Mouse (Mus musculus) midbrain, embryonic 13.5 days (tissue): ENCODE measurements around the gene Tmed5. TPM values are rescaled to one million over a fixed set of nuclear protein-coding genes. Genes with fewer than 3 reads are reported as not detected.

ENCODE experiments used
- ATAC-seq: fragments of 200-750 bp; cut with Nextera tagmentation; 2 replicates; pipeline ENCODE4 v1.8.0; 2017; ENCODE audit warnings: mild to moderate bottlenecking, moderate TSS enrichment, moderate library complexity
- H3K27ac ChIP-seq: fragments of 300-500 bp; sonication (generic); 2 replicates; pipeline ENCODE4 v1.5.1; 2015; ENCODE audit warnings: inconsistent platforms, mild to moderate bottlenecking, moderate library complexity
- H3K27me3 ChIP-seq: fragments of 300-500 bp; sonication (generic); 2 replicates; pipeline ENCODE4 v1.6.1; 2015; ENCODE audit warnings: mild to moderate bottlenecking, inconsistent platforms
- H3K36me3 ChIP-seq: fragments of 300-500 bp; sonication (generic); 2 replicates; pipeline ENCODE4 v1.6.1; 2015; ENCODE audit warnings: mild to moderate bottlenecking, inconsistent platforms
- H3K4me1 ChIP-seq: fragments of 300-500 bp; sonication (generic); replicated peaks from 2 replicates; pipeline ENCODE4 v1.6.1; 2015; ENCODE audit warnings: inconsistent platforms
- H3K4me2 ChIP-seq: fragments of 300-500 bp; sonication (generic); replicated peaks from 2 replicates; pipeline ENCODE4 v1.6.1; 2015; ENCODE audit warnings: moderate library complexity, mild to moderate bottlenecking, inconsistent platforms
- H3K4me3 ChIP-seq: fragments of 300-500 bp; sonication (generic); replicated peaks from 2 replicates; pipeline ENCODE4 v1.5.1; 2015; ENCODE audit warnings: mild to moderate bottlenecking, inconsistent platforms
- H3K9ac ChIP-seq: fragments of 300-500 bp; sonication (generic); replicated peaks from 2 replicates; pipeline ENCODE4 v1.6.1; 2015; ENCODE audit warnings: mild to moderate bottlenecking, inconsistent platforms
- H3K9me3 ChIP-seq: fragments of 300-500 bp; sonication (generic); 2 replicates; pipeline ENCODE4 v1.6.1; 2016; ENCODE audit warnings: mild to moderate bottlenecking, inconsistent platforms
- WGBS: fragments of 180-500 bp; shearing (Covaris S2); methylation state at CpG from one replicate; pipeline ENCODE4 v1.1.7; 2015; 5-methylcytosine and 5-hydroxymethylcytosine counted together
- polyA plus RNA-seq: library from polyadenylated mRNA; unstranded; fragments of >200 nt; fragmentation: Nextera tagmentation; extraction: Ambion mirVana; gene quantifications from 2 replicates; pipeline ENCODE4 v1.2.1, GENCODE M21; 2015

Gene Tmed5
- polyA plus RNA-seq, 1 experiment from 2014 or later: 24.6 TPM

GRCm38 (mm10) chr5:108085440-108085839 lies 47.0 kb downstream of the Tmed5 start:
- 91% methylated on average over 2 of the region's 2 CpGs for WGBS
- Histone ChIP-seq H3K4me2 (no peak overlapping the region), H3K27me3 (no peaks in the 10 kb centered on the region), H3K4me1 (no peaks in the 10 kb centered on the region), H3K9ac (no peak overlapping the region), H3K4me3 (no peak overlapping the region), H3K9me3 (no peaks in the 10 kb centered on the region), H3K36me3 (peaks cover 58% of the 10 kb centered on the region), H3K27ac (no peak overlapping the region)
- no peak for ATAC-seq

GRCm38 (mm10) chr5:108082380-108082779 lies 50.0 kb downstream of the Tmed5 start:
- Histone ChIP-seq H3K27me3 (no peaks in the 10 kb centered on the region), H3K9me3 (no peaks in the 10 kb centered on the region), H3K4me3 (no peak overlapping the region), H3K4me2 (no peak overlapping the region), H3K9ac (no peak overlapping the region), H3K36me3 (peaks cover 52% of the 10 kb centered on the region), H3K4me1 (no peaks in the 10 kb centered on the region), H3K27ac (no peak overlapping the region)
- 41% methylated on average over 2 of the region's 2 CpGs for WGBS
- no peak for ATAC-seq

- H3K36me3 ChIP-seq: peaks cover 55% of the 10 kb centered on the region
- no peak for ATAC-seq
Measured at GRCm38 (mm10) chr5:108079603-108080002, 52.8 kb downstream of the Tmed5 start.

GRCm38 (mm10) chr5:108076833-108077540 lies 55.4 kb downstream of the Tmed5 start:
- H3K4me1 ChIP-seq: no peaks in the 10 kb centered on the region
- no peak overlapping the region for H3K9ac ChIP-seq
- WGBS: 40% methylated on average over 6 of the region's 6 CpGs
- no peak for ATAC-seq
- no peak overlapping the region for H3K4me3 ChIP-seq
- H3K27me3 ChIP-seq: no peaks in the 10 kb centered on the region
- peaks cover 58% of the 10 kb centered on the region for H3K36me3 ChIP-seq
- H3K9me3 ChIP-seq: no peaks in the 10 kb centered on the region
- no peak overlapping the region for H3K4me2 ChIP-seq
- H3K27ac ChIP-seq: no peak overlapping the region

More at GRCm38 (mm10) chr5:108079603-108080002, 52.8 kb downstream of the Tmed5 start:
- Histone ChIP-seq H3K4me2 (no peak overlapping the region), H3K27me3 (no peaks in the 10 kb centered on the region), H3K27ac (no peak overlapping the region), H3K4me3 (no peak overlapping the region), H3K9me3 (no peaks in the 10 kb centered on the region), H3K4me1 (no peaks in the 10 kb centered on the region), H3K9ac (no peak overlapping the region)

- Histone ChIP-seq H3K9ac (no peak overlapping the region), H3K27me3 (no peaks in the 10 kb centered on the region), H3K4me1 (no peaks in the 10 kb centered on the region), H3K9me3 (no peaks in the 10 kb centered on the region), H3K4me2 (no peak overlapping the region), H3K4me3 (no peak overlapping the region), H3K27ac (no peak overlapping the region), H3K36me3 (peaks cover 63% of the 10 kb centered on the region)
- no peak for ATAC-seq
Measured at GRCm38 (mm10) chr5:108076241-108076640, 56.2 kb downstream of the Tmed5 start.

GRCm38 (mm10) chr5:108072301-108072700 lies 60.1 kb downstream of the Tmed5 start:
- peaks cover 3% of the 10 kb centered on the region; the same call in 1 of the 2 replicates for H3K9me3 ChIP-seq
- no peak overlapping the region for H3K4me3 ChIP-seq
- no peaks in the 10 kb centered on the region for H3K27me3 ChIP-seq
- no peak for ATAC-seq
- no peak overlapping the region for H3K4me2 ChIP-seq
- peaks cover 9% of the 10 kb centered on the region for H3K4me1 ChIP-seq
- H3K9ac ChIP-seq: no peak overlapping the region
- peaks cover 75% of the 10 kb centered on the region for H3K36me3 ChIP-seq
- 95% methylated on average over 1 of the region's 1 CpGs for WGBS
- H3K27ac ChIP-seq: no peak overlapping the region

GRCm38 (mm10) chr5:108065465-108066411 lies 66.7 kb downstream of the Tmed5 start, which contains the start of gene Mtf2:
Gene Mtf2 (plus strand): TSS chr5:108065674.
- H3K4me3 ChIP-seq: peak within 1 kb of the TSS; percentile 86
- H3K27ac ChIP-seq: peak within 1 kb of the TSS; percentile 97
- peaks cover 19% of the 10 kb centered on the region for H3K4me1 ChIP-seq
- H3K27me3 ChIP-seq: no peaks in the 10 kb centered on the region
- peak within 1 kb of the TSS; percentile 99 for H3K9ac ChIP-seq
- peak within 1 kb of the TSS; percentile 61 for H3K4me2 ChIP-seq
- under 1% methylated on average over 59 of the region's 59 CpGs for WGBS
- ATAC-seq: peak; percentile 96
- peaks cover 22% of the 10 kb centered on the region for H3K36me3 ChIP-seq
- H3K9me3 ChIP-seq: peaks cover 3% of the 10 kb centered on the region; the same call in 1 of the 2 replicates

- Histone ChIP-seq H3K9me3 (no peaks in the 10 kb centered on the region; the same call in 1 of the 2 replicates), H3K36me3 (no peaks in the 10 kb centered on the region), H3K27ac (no peak overlapping the region), H3K9ac (no peak overlapping the region), H3K4me3 (no peak overlapping the region), H3K27me3 (no peaks in the 10 kb centered on the region), H3K4me1 (0 out of 2 replicates have a peak, but pooled peaks cover 2% of the 10 kb centered on the region), H3K4me2 (no peak overlapping the region)
- WGBS: 98% methylated on average over 9 of the region's 9 CpGs
- no peak for ATAC-seq
Measured at GRCm38 (mm10) chr5:108060413-108060812, 72.0 kb downstream of the Tmed5 start.

Other genes starting within 250 kb of the Tmed5 start
- gene Rpl5, start 232.1 kb downstream of the Tmed5 start, polyA plus RNA-seq: 68.4 and 73.7 TPM in 2 replicates
- 36.0 and 38.7 TPM in 2 replicates for gene Fam69a, start 145.5 kb downstream of the Tmed5 start, polyA plus RNA-seq
- gene Mtf2, start 66.9 kb downstream of the Tmed5 start, polyA plus RNA-seq: 140 and 146 TPM in 2 replicates
- 4.3 and 5.2 TPM in 2 replicates for gene Ccdc18, start 255 bp upstream of the Tmed5 start, polyA plus RNA-seq
- gene Dr1, start 136.3 kb upstream of the Tmed5 start, polyA plus RNA-seq: 42.3 and 50.7 TPM in 2 replicates
- gene Pigg, start 180.0 kb upstream of the Tmed5 start, polyA plus RNA-seq: 6.0 and 6.1 TPM in 2 replicates
- gene Gm42517, start 235.3 kb upstream of the Tmed5 start, polyA plus RNA-seq: 0.53 and 0.61 TPM in 2 replicates